8 mouse cellular contexts compared by ENCODE assay signal in genomic region chr15:26895251-26895711, GRCm38 (mm10). TPM values are rescaled to one million over a fixed set of nuclear protein-coding genes. Genes with fewer than 3 reads are reported as not detected.
DNase-seq lines count a peak whose midpoint lies in the region; ATAC-seq lines count a peak whose summit lies in the region.

Fbxl7 (minus strand) TSS chr15:26895580.

- peak within 1 kb of the TSS; percentile 97 for H3K27ac ChIP-seq in embryonic facial prominence, embryonic 14.5 days (replicated peaks; ENCODE audit: low read depth, low read length)

- peak; percentile 91 for ATAC-seq in embryonic facial prominence, embryonic 14.5 days (ENCODE audit: low read depth)

- 0% methylated on average over 3 of the region's 58 CpGs for WGBS in embryonic facial prominence, embryonic 14.5 days

- peaks cover 17% of the 10 kb centered on the region; the same call in 1 of the 2 replicates for H3K4me1 ChIP-seq in embryonic facial prominence, embryonic 14.5 days (ENCODE audit: control insufficient read depth, insufficient read depth, low read length)

- DNase-seq in layer of hippocampus, adult 11-12 months (ENCODE audit: low spot score) = peak; percentile 62
- no peak for DNase-seq in layer of hippocampus, adult 9-10 months (ENCODE audit: low spot score)
- peak; percentile 95 for DNase-seq in embryonic facial prominence, embryonic 14.5 days (ENCODE audit: low spot score)
- DNase-seq in heart, adult 9 months (ENCODE audit: low spot score in 2 of 2) = peak; percentile 88 to 89
- peak; percentile 77 for DNase-seq in kidney, adult 9 months
- peak; percentile 69 for DNase-seq in liver
- peak; percentile 88 for DNase-seq in neural tube, embryonic 10.5 days (ENCODE audit: extremely low spot score, low spot score)
- peak; percentile 80 for DNase-seq in testis, postnatal 10 days (ENCODE audit: low spot score)

- no peaks in the 10 kb centered on the region for H3K9me3 ChIP-seq in embryonic facial prominence, embryonic 14.5 days (ENCODE audit: control insufficient read depth, low read length)

- H3K4me3 ChIP-seq in embryonic facial prominence, embryonic 14.5 days (ENCODE audit: low read depth, low read length) = peak within 1 kb of the TSS; percentile 91

- peak within 1 kb of the TSS; percentile 82 for H3K9ac ChIP-seq in embryonic facial prominence, embryonic 14.5 days (ENCODE audit: low read depth, low read length)

- H3K36me3 ChIP-seq in embryonic facial prominence, embryonic 14.5 days (ENCODE audit: control insufficient read depth, insufficient read depth, low read length) = no peaks in the 10 kb centered on the region

- peak within 1 kb of the TSS; percentile 63 for H3K4me2 ChIP-seq in embryonic facial prominence, embryonic 14.5 days (ENCODE audit: low read depth, low read length)

- no peaks in the 10 kb centered on the region for H3K27me3 ChIP-seq in embryonic facial prominence, embryonic 14.5 days (replicated peaks; ENCODE audit: control insufficient read depth, insufficient read depth, low read length)

RNA-seq across cellular contexts. Expression of gene Fbxl7, which starts in this region (rescaled TPM):
- 24.5 and 26.3 TPM in 2 replicates for polyA plus RNA-seq in embryonic facial prominence, embryonic 14.5 days (2014; fragmentation: Nextera tagmentation; extraction: Ambion mirVana)
